Mouse (Mus musculus) frontal cortex, postnatal 25 days (tissue): ENCODE results near the gene Arhgap4.

Source experiments
- DNase-seq, 2 experiments: peaks; one replicate each; pipeline ENCODE4 v3.0.0; 2022; ENCODE audit warnings: low spot score in 2 of 2

Gene Arhgap4

GRCm38 (mm10) chrX:73921823-73922549, at the start of gene Arhgap4, which contains the start of gene Naa10:
Arhgap4 (minus strand) TSS chrX:73921870.
Naa10 (minus strand) TSS chrX:73921944.
- DNase-seq, result peak; percentile 62 to 75

DNA sequence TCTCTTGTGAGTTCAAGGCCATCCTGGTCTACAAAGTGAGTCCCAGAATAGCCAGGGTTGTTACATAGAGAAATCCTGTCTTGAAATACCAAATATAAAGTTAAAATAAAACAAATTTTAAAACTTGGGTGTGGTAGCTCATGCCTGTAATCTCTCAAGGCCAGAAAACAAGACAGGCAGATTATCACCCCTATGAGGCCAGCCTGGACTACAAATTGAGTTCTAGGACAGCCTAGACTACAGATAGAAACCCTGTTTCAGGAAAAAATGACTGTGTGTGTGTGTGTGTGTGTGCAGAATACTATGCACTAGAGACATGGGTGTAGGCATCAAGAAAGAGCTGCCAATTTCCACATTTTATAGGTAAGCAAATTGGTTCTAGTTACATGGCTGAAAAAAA, 49.1 kb upstream of the Arhgap4 start:
- no peak for DNase-seq

- no peak for DNase-seq
These were observed 48.1 kb upstream of the Arhgap4 start for GRCm38 (mm10) chrX:73969729-73970128.

GRCm38 (mm10) chrX:73969167-73969566, 47.5 kb upstream of the Arhgap4 start:
- DNase-seq, result no peak

DNA sequence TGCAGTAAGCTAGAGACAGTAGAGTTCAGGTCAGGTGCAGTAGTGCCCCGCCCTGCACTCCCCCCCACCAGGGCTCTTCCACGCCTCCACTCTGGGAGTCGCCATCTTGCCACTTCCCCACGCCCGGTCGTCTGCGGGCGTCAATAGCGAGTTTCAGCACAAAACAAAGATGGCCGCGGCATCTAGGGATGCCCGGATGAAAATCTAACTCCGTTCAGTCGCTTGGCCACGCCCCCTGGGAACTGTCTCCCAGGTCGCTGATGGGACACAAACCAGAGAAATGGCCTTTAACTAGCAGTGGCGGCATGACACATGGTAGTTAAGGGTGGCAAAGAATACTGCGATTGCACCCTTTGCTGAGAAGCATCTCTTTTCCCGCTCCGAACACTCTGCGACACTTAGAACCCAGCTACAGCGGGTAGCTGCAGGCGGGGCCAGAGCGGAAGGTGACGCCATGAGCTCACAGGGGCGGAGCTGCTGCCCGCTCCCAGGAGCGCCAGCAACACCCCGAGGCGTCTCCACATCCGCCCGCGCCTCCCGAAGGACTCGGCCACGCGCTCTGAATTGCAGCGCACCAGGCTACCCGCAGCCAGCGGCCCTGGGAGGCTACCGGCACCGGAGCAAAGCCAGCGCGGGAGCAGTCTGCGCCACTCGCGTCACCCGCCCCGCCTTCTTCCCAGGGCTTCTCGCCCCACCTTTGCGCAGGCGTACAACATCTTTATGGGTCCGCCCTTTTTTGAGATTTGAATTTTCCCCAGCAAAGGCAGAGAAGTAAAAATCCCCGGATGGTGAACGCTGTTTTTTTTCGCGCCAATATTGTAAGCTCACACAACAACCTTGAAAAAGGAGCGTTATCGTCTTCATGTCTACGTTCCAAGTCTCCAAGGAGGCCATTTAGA, 45.8 kb upstream of the Arhgap4 start:
- peak; percentile 73 to 81 for DNase-seq

GRCm38 (mm10) chrX:73966248-73967176, 44.8 kb upstream of the Arhgap4 start, which contains the start of gene Hcfc1:
Hcfc1 (minus strand) TSS chrX:73966357.
- DNase-seq, result peak; percentile 59 to 83

GRCm38 (mm10) chrX:73965307-73965706, 43.6 kb upstream of the Arhgap4 start:
- peak; percentile 31 to 47 for DNase-seq

DNA sequence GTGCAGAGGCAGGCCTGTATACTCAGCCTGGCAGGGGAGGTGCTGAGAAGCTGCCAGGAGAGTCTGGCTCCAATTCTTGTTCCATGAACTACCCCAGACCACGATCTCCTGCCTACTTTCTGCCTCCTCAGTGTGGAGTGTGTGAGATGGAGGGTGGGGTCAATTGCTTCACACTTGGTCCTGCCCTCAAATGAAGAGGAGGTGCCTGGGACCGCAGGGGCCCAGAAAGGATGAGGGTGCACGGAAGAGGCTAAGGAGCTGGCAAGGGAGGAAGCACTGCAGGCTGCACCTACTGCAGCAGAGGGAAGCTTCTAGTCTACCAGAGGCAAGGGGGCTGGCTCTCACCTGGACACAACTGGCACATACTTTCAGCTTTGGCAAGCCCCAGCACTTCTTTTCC, 42.7 kb upstream of the Arhgap4 start:
- DNase-seq, result no peak

DNA sequence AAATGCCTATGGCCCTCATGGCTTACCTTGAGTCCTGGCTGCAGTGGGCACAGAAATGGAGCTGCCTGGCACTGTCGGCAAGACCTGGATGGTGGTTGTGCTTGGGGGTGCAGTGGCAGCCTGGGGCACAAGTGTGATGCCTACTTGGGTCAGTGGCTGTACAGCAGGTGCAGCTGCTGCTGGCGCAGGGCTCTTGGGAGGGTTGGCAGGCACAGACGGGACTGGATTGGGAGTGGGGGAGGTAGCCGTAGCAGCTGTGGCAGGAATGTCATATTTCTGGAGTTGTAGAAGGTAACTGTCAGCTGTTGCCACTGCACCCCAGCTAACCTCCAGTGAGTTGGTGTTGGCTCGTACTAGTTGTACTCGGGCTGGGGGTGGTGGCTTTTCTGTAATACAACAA, 33.3 kb upstream of the Arhgap4 start:
- no peak for DNase-seq

DNA sequence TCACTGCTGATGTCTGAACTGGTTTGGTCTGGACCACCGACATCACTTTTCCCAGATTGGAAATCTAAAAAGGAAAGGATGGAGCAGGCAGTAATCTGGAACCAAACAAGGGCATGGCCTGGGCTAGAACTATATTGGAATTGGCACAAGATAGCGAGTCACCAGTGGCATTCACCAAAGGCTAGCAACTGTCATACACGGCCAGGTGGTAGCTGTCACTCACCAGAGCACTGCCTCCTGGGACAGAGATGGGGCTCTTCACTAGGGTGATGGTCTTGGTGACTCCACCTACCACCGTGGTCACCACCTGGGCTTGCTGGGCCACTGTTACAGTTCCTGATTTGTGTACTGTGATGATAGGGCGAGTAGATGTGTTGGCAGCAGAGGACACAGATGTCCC, 30.9 kb upstream of the Arhgap4 start:
- DNase-seq, result no peak

- no peak for DNase-seq
These were observed 27.7 kb upstream of the Arhgap4 start for GRCm38 (mm10) chrX:73949341-73949740.

- peak in 1 of 2 experiments; percentile 38 for DNase-seq
These were observed 27.0 kb upstream of the Arhgap4 start for GRCm38 (mm10) chrX:73948647-73949046.

DNA sequence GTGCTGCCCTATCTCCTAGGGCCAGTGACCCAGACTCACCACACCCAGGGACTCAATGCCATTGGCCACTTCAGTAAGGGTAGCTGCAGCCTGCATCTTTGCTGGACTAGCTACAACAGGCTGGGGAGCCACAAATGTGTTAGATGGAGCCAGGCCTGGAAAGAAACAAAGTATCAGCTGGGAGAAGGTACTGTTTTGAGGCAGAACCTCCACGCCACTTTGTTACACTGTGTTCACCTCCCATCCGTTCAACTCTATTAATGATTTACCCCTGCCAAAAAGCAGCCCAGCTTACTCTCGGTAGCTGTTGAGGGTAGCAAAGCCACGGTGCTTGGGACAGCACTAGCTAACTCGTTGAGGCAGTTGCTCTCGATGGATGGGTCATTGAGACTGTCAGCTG, 25.2 kb upstream of the Arhgap4 start:
- DNase-seq, result no peak

DNA sequence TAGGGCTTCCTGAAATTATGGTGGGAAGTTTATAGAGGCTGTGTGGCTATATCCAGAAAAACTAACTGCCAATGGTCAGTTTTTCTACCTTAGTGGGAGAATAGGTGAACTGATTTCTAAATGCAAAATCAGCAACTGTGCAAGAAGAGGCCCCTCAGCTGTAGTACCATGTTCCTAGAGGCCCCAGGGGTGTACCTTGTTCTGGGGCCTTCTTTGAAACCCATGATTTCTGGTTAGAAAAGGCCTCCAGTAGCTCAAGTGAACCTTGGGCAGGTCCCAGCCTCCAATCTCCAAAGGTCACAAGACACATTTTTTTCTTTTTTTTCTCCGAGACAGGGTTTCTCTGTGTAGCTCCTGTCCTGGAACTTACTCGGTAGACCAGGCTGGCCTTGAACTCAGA, 20.6 kb upstream of the Arhgap4 start:
- DNase-seq, result no peak

DNA sequence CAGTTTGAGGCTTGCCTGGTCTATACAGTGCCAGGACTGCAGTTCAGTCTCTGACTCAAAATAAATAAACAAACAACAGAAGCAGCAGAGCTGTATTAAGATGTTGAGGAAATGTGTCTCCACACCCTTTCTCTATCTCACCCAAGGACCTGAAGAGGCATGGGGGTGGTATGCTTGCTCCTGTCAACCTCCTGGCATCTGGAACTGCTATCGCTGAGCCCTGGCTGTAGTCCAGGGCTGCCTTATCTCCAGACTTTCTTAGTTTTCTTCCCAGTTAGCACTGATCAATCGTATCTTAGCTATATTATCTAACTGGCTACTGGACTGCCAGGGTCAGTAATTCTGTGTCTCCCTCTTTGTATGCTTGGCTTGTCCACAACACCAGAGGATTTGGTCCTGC, 20.2 kb upstream of the Arhgap4 start:
- no peak for DNase-seq

- no peak for DNase-seq
These were observed 10.2 kb upstream of the Arhgap4 start for GRCm38 (mm10) chrX:73931871-73932270.

DNA sequence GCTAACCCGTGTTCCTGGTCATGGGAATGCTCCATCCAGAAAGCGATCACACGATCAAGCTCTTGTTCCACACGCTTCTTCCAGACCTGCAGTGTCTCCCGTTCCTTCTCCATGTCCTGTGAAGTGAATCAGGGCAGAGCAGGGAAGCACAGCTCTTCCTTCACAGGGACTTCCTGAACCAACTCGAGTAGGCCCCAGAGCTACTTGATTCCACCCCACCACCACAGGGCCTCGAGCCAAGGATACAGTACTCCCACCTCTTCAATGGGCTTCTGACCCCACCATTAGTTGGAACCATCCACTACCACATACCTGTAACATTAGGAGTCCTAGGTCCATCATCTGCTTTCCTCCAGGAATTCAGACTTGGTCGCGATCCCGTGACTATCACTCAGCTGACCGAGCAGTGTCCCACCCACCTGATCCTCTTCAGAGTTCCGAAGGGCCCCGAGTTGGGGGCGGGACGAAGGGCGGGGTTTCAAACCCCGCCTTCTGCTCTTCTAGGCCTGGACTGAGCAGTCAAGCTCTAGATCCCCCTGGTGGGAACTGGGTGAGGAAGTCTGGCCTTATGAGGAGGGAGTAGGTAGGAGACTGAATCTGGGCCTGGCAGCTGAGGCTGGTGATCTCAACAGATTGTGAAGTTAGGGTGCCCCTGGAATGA, 8.9 kb upstream of the Arhgap4 start, which contains the start of gene Renbp:
Gene Renbp, minus strand, starts transcription at position 449 of the 661 bp plus-strand sequence.
- DNase-seq, result no peak

- no peak for DNase-seq
These were observed 846 bp upstream of the Arhgap4 start for GRCm38 (mm10) chrX:73922550-73922882.

GRCm38 (mm10) chrX:73921285-73921822, 316 bp downstream of the Arhgap4 start:
- DNase-seq, result no peak

DNA sequence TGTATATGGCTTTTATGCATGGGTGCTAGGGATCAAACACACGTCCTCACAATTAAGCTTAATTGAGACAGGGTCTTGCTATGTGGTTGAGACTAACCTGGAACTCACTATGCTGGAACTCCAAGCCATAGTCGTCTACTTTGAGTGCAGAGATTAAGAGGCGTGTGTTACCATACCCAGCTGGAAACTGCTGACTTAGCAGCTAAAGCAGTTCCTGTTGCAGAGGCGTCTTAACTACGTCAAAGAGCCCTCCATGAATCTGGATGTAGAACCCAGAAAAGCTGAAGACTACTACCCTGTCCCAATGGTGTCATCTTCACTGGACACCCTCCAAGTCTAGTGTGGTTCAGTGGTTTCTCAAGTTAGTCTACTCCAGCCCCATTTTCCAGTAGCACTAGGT, 3.0 kb downstream of the Arhgap4 start:
- no peak for DNase-seq

- no peak for DNase-seq
These were observed 4.7 kb downstream of the Arhgap4 start for GRCm38 (mm10) chrX:73916945-73917344.
